Mouse (Mus musculus): ENCODE measurements at regions not wholly inside any gene's neighbourhood (a gene's known extent, or its start where the extent isn't known, plus 50 kb on each side); places are given as distances from the start of the nearest gene placed in this dataset.

- no peak for DNase-seq (ENCODE audit: low spot score)
Observed at GRCm38 (mm10) chr11:56442381-56442780, 401.6 kb upstream of the Nmur2 start.

GRCm38 (mm10) chr11:56441071-56441470 lies 400.3 kb upstream of the Nmur2 start:
- no peak for DNase-seq (ENCODE audit: low spot score)

GRCm38 (mm10) chr11:56431089-56431488 lies 390.3 kb upstream of the Nmur2 start:
- no peak for DNase-seq (ENCODE audit: low spot score)

GRCm38 (mm10) chr11:56384761-56385160 lies 344.0 kb upstream of the Nmur2 start:
- no peak for DNase-seq (ENCODE audit: low spot score)

GRCm38 (mm10) chr11:56377535-56377934 lies 336.7 kb upstream of the Nmur2 start:
- DNase-seq (ENCODE audit: low spot score): no peak

GRCm38 (mm10) chr11:56374329-56374728 lies 333.5 kb upstream of the Nmur2 start:
- DNase-seq (ENCODE audit: low spot score): no peak

GRCm38 (mm10) chr11:56373624-56374023 lies 332.8 kb upstream of the Nmur2 start:
- DNase-seq (ENCODE audit: low spot score): no peak

GRCm38 (mm10) chr11:56357690-56358089 lies 316.9 kb upstream of the Nmur2 start:
- no peak for DNase-seq (ENCODE audit: low spot score)

- no peak for DNase-seq (ENCODE audit: low spot score)
Observed at GRCm38 (mm10) chr11:56351798-56352366, 311.1 kb upstream of the Nmur2 start.

GRCm38 (mm10) chr11:56351231-56351630 lies 310.4 kb upstream of the Nmur2 start:
- no peak for DNase-seq (ENCODE audit: low spot score)

GRCm38 (mm10) chr11:56349766-56350165 lies 309.0 kb upstream of the Nmur2 start:
- no peak for DNase-seq (ENCODE audit: low spot score)

GRCm38 (mm10) chr11:56348408-56348807 lies 307.6 kb upstream of the Nmur2 start:
- DNase-seq (ENCODE audit: low spot score): no peak

- DNase-seq (ENCODE audit: low spot score): no peak
Observed at GRCm38 (mm10) chr11:56343083-56343482, 302.3 kb upstream of the Nmur2 start.

GRCm38 (mm10) chr11:56341731-56342130 lies 300.9 kb upstream of the Nmur2 start:
- no peak for DNase-seq (ENCODE audit: low spot score)

GRCm38 (mm10) chr11:56341040-56341439 lies 300.2 kb upstream of the Nmur2 start:
- DNase-seq (ENCODE audit: low spot score): no peak

GRCm38 (mm10) chr11:56338511-56338910 lies 297.7 kb upstream of the Nmur2 start:
- DNase-seq (ENCODE audit: low spot score): no peak

GRCm38 (mm10) chr11:56335937-56336336 lies 295.1 kb upstream of the Nmur2 start:
- DNase-seq (ENCODE audit: low spot score): no peak

GRCm38 (mm10) chr11:56320293-56320692 lies 279.5 kb upstream of the Nmur2 start:
- DNase-seq (ENCODE audit: low spot score): no peak

GRCm38 (mm10) chr11:56315221-56315987 lies 274.6 kb upstream of the Nmur2 start:
- DNase-seq (ENCODE audit: low spot score): no peak

- DNase-seq (ENCODE audit: low spot score): no peak
Observed at GRCm38 (mm10) chr11:56309549-56309948, 268.7 kb upstream of the Nmur2 start.

- DNase-seq (ENCODE audit: low spot score): no peak
Observed at GRCm38 (mm10) chr11:56308383-56309105, 267.7 kb upstream of the Nmur2 start.

- no peak for DNase-seq (ENCODE audit: low spot score)
Observed at GRCm38 (mm10) chr11:56307051-56307450, 266.2 kb upstream of the Nmur2 start.
